Mouse (Mus musculus): Measurements from ENCODE around the gene Gm20388.
A peak's percentile ranks its signal among the peaks of the same experiment; 100 is the strongest.

- TF ChIP-seq CTCF (IDR thresholded peaks at IDR 0.05; ENCODE audit: low read depth) (peak; percentile 13; the same call in 1 of the 2 replicates), EP300 (optimal IDR thresholded peaks at IDR 0.05) (no peak)
These were observed 527.2 kb downstream of the Gm20388 start for GRCm38 (mm10) chr8:120437666-120438395.
